Mouse (Mus musculus) thymus, postnatal 25 days (tissue): Measurements from ENCODE around the gene Pgd.
"Not testable (repeated sequence)": the region's sequence is repeated elsewhere in the genome, so short reads cannot be mapped to it uniquely, and the experiment has no call there.

Source experiments
- DNase-seq: peaks from one replicate; pipeline ENCODE4 v3.0.0; 2022

The Pgd gene

DNA sequence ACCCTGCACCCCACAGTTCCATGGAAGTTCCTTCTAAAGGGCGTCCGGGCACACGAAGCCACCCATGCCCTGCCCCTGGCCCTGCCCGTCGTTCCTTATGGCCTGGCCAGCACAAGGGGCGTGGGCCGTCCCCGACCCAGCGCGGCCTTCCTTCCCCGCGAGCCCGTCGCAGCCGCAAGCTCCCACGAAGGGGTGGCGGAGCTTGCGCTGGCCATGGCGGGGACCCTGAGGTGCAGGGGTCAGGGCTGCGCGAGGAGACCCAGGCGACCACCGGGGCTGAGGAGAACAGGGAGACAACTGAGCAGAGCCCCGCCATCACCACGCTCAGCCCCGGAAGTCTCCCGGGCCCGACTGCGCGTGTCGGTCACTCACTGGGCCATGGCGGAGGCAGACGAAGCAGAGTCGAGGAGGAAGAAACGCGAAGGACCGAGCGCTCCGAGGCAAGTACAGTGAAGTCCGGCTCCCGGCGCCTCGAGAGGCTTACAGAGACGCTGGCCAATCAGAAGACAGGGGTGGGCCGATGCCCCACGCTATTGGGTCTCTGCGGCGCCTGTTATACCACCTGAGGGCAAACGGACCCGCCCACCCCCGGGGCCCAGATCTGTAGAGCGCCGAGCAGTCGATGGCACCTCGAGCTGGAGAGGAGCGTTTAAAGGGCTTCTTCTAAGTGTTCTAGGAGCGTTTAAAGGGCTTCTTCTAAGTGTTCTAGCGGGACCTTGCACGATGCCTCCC lies at the start of gene Pgd:
TSS of gene Pgd (minus strand) at position 557 of the 732 bp plus-strand sequence.
- DNase-seq, result peak; percentile 97

DNA sequence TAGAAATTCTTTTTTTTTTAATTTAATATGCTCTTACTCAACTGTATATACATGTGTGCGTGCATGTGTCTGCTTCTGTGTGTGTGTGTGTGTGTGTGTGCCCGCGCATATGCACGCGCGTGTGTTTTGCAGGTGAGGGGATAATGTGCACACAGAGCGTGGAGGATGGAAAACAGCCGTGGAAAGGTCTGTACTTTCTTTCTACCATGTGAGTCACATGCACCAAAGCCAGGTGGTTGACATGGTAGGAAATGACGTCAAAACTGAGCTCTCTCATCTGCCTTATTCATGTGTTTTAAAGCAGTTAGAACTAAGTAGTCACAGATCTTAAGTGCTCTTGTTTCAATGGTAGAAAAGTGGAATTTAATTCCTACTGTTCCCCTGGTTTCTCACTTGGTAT lies 49.4 kb upstream of the Pgd start:
- DNase-seq, result peak; percentile 2

DNA sequence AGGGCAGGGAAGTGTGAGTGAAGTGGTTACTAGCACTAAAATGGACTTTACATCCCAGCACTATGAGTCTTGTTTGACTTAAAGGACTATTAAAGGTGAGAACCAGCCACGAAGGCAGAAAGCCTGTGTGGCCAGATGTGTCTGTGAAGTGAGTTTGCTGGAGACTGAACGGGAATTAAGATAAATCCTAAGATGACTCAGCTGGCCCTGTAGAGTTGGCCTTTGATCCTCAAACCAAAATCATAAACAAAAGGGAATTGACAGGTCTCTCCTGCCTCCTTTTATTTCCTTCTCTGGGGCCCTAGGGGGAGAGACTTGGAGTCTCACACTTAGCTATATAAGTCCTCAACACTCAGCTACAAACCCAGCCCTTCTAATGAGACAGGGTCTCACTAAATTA lies 48.8 kb upstream of the Pgd start:
- no peak for DNase-seq

DNA sequence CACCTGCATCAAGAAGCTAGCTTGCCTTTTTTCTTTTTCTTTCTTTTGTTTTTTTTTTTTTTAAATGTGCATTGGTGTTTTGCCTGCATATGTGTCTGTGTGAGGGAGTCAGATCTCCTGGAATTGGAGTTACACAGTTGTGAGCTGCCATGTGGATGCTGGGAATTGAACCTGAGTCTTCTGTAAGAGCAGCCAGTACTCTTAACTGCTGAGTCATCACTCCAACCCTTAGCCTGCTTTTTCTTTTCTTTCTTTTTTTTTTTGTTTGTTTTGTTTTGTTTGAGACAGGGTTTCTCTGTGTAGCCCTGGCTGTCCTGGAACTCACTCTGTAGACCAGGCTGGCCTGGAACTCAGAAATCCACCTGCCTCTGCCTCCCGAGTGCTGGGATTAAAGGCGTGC lies 47.9 kb upstream of the Pgd start:
- not testable (repeated sequence) for DNase-seq

DNA sequence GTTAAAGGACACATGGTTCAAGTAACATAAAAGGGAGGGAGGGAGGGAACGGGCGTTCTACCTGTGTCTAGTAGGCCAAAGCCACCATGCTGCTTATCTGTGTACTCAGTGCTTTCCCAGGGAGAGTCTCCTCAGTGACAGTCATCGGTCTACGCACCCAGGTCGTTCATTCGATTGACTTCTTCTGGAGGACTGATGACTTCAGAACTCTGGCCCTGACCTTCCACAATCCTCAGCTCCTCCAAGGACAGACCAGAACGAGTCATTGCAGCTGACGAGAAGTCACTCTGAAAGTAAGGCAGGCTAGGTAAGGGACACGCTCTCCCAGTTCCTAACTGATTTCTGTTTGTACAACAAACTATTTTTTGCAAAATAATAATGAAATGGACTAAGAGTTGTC lies 46.9 kb upstream of the Pgd start:
- no peak for DNase-seq

DNA sequence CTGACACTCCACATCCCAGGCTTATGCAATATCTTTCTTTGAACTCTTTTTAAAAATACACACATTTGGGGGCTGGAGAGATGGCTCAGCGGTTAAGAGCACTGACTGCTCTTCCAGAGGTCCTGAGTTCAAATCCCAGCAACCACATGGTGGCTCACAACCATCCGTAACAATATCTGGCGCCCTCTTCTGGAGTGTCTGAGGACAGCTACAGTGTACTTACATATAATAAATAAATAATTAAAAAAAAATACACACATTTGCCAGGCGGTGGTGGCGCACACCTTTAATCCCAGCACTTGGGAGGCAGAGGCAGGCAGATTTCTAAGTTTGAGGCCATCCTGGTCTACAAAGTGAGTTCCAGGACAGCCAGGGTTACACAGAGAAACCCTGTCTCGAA lies 44.9 kb upstream of the Pgd start:
- peak; percentile 7 for DNase-seq

DNA sequence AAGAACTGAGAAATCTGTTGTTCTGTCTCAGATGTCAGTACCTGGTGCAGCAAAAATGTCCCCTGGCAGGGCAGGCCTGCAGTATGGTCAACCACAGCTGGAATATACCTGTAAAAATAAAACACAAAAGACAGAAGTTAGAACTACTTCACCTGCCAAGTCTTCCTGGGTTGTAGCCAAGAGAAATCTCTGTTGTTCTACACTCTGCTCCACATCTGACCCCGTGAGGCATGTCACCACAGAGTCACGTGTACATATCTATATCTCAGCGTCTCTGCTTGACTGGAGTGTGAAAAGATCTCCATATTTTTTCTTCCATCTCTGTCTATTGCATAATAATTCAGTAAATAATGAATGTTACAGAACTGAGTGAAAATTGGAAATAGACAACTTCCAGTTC lies 35.9 kb upstream of the Pgd start:
- no peak for DNase-seq

DNA sequence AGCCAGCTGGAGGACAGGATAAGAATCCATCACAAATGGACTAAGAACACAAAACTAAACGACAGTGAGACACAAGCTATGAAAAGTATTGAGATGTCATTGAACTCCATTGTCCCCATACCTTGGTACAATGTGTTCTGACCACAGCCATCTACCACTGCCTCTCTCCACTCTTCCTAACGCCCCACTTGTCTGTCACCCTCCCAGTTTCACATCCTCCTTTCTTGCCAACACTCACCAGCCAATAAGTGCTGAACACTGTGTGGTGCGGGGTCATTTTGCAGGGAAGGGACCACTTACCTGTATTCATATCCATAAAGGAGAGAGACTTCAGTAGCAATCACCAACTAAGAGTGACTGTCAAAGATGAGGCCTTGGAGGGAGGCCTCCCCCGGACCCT lies 34.5 kb upstream of the Pgd start:
- DNase-seq, result no peak

DNA sequence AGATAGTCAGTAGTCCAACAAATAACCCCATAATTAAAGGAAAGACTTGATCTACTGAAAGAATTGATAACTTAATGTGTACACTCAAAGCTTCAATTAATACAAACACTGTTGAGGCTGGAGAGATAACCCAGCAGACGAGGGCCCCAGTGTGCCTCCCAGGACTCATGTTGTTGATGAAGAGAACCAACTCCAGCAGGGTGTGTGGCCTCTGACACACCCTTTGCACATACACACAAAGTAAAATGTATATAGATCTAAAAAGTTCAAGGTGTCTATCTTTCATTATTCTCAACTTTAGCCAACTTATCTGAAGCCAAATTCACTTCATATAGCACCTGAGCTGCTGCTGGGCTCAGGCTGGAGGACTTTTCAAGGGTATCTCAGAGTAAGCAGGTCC lies 30.6 kb upstream of the Pgd start:
- DNase-seq, result no peak

DNA sequence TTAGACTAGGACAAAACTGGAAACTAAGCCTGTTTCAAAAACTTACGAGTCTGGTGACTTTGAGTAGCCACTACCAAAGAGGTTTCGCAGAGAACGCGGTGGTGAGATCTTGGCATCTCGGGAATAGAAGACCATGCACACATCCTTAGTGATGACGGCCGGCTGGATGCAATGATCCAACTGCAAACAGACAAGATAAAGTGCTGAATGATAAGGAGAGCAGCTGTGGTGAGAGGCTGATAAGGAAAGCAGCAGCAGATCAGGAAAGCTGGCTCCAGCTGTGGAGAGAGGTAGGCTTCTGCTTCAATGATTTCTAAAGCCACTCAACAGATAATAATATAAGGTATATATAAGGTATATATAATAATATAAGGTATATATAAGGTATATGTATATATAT lies 24.5 kb upstream of the Pgd start:
- DNase-seq, result no peak

DNA sequence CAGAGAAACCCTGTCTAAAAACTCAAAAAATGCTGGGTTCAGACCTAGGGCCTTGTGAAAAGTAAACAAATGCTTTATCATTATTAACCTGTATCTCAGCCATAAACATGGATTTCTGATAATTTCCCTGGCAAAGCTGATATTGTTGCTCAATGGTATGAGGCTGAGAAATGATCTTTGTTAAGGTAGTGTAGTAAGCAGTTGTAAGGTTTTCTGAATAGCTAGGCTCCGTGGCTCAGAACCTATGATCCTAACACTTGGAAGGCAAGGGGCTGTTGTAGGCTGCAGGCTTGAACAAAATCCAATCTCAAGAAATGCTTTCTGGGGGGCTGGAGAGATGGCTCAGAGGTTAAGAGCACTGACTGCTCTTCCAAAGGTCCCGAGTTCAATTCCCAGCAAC lies 22.0 kb upstream of the Pgd start:
- DNase-seq, result no peak

DNA sequence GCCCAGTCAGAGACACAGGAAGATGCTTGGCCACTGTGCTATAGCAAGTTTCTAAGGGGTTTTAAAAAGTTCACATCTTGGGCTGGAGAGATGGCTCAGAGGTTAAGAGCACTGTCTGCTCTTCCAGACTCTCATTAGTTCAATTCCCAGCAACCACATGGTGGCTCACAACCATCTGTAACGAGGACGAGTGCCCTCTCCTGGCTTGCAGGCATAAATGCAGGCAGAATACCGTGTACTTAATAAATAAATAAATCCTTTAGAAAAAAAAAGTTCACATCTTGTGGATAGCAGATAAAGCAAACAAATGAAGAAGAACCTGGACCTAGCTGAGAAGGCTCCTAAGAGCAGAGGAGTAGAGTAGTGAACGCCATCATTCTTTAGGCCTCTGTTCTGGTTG lies 16.2 kb upstream of the Pgd start:
- DNase-seq, result peak; percentile 22

DNA sequence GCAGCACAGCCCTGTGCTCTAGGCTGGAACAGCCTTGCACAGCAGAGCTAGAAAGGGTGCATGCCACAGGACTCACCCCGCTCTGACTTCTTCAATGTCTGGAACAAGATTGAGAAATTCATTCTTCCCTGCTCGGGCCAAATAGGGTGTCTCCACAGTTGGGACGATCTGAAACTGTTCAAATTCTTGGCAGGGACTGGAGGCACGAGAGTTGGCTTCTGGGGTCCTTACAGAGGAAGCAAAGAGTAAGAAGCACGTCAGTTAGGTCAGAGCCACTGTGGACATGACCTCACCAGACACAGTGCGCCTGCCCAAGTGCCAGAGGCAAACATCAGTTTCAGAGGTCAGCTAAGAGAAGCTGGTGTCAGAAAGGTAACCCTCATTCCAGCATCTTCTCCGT lies 15.6 kb upstream of the Pgd start:
- no peak for DNase-seq

DNA sequence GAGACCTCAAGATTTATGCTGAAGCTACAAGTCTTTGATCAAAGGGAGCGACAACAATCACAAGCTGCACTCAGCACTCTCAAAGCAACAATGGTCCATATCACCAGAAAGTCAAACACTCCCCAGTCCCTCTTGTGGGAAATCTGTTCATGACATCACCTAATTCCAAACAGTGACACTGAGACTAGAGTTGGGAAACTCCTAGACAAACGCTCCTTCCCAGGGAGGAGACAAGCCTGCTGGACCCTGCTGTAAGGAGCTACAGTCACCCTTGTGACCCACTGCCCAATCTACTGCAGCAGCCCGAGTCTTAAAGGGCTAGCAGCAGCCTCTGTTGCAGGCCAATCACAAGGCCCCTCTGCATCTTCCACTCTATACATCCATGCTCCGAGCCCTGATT lies 13.0 kb upstream of the Pgd start:
- DNase-seq, result no peak

DNA sequence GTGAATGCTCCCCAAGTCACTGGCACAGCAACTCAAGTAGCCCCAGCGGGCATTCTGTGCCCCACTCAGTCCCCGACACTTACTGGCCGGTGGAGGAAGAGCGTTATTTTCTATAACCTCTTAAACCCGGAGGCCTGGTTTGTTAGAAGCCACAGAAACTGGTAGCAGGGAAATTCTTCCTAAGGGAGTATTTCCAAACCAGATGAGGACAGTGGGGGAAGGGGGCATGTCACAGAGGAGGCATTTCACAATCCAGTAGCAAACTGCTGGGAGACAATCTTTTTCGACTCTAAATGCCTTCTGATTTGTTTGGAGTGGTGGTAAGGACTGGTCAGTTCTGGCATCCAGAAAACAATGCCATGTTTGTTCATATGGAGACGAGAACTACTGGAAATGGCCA lies 12.6 kb upstream of the Pgd start:
- DNase-seq, result no peak

DNA sequence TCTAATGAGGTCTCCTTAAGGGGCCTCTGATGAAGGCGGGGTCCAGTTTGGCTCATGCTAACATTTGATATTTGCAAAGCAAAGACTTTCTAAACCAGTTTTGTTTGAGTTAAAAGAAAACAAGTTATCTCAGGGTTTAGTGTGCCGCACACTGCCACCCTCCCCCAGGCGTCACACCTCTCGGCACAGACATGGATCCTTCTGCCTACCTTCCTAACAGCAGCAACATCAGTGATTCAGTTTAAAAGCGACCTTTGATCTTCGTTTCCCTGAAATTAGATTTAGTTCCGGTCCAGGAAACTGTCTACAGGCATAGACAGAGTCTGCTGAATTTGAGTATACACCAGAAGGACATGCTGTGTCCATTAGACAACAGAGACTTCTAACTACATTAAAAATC lies 11.8 kb upstream of the Pgd start:
- DNase-seq, result no peak

DNA sequence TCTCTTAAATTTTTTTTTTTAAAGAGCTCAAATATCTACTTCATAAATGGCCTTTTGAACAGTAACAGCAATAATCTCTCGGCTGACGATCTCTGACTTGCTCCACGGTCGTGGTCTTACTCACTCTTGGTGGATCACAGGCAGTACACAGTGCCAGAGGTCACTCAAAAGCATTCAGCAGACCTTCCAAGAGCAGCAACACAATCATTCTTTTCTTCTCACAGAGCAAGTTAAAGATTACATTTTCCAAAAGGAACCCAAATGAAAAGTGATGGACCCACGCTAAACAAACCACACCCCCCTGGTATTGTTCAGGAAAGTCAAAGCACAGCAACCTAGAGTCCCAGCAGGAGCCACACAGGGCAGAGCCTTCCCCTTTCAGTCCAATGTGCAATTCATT lies 10.5 kb upstream of the Pgd start:
- no peak for DNase-seq

DNA sequence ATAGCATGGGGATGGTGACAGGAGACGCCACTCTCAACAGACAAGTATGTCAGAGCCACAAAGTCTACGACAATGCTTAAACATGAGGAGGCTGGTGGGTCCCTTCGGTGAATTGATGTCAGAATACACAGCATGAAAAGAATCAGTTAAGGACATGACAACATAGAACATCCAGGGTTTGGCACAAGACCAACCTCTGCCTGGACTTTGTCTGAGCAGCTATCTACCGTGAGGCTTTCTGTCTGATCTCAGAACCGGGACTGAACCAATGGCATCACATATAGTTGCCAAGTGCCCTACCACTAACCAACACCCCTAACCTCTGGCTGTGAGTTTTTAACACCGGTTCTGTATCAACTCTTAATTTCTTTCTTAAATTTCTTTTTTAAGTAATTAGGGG lies 10.1 kb upstream of the Pgd start:
- DNase-seq, result no peak

DNA sequence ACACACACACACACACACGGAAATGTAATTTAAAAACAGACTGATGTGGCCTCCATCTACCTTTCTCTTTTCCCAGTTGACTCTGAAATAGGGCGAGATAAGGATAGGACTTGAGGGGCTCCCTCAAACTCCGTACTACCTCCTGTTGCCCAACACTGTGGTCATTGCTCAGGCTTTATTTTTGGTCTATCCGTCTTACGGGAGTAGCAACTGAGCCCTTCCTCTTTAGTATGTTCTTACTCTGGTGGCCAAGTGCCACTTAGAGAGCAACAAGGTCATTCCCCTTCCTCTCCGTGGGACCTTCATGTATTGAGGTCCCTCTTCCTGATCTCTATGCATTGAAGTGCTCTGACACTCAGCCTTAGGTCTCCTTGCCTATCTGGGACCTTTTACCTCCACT lies 7.1 kb upstream of the Pgd start:
- DNase-seq, result no peak

DNA sequence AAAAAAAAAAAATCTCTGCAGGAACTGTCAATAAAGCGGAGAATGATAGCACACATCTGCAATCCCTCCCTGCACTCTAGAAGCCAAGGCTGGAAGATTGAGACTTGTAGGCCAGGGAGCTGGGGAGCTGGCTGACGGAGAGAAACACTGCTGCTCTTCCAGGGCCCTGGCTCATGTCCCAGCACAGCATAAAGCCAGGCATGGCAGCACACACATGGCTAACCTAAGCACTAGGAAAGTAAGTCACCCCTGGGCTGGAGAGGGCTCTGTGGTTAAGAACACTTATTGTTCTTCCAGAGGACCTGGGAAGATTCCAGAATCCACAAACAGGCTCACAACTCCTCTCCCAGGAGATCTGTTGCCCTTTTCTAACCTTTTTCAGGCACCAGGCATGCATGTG lies 6.1 kb upstream of the Pgd start:
- no peak for DNase-seq

DNA sequence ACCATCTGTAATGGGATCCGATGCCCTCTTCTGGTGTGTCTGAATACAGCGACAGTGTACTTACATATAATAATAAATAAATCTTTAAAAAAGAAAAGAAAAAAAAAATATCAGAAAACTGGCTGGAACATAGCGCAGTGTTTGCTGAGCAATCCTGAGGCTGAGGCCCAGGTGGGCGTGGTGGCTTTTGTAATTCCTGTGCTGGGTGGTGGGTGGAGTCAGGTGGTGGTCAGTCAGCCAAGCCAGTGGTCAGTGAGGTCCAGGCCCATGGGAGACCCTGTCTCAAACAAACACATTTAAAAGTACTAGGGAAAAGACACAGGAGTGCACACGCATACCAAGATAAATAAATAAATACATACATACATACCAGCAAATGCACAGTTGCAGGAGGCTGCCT lies 5.5 kb upstream of the Pgd start:
- no peak for DNase-seq

DNA sequence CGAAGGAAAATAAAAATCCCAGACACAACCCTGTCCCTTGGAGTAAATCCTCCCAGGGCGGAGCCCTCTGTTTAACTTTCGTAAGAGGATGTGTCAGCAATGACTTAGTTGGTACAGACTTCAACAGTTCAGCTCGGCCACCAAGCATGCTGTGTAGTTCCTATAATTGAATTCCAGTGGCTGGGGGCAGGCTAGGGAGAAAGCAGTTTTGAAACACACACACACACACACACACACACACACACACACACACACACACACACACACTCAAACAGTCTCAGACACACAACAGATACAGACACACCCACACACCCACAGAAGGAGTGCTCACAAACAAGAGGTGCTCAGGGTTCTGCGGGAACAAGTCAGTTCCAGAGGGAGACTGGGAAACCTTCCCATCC lies 5.0 kb upstream of the Pgd start:
- DNase-seq, result no peak

DNA sequence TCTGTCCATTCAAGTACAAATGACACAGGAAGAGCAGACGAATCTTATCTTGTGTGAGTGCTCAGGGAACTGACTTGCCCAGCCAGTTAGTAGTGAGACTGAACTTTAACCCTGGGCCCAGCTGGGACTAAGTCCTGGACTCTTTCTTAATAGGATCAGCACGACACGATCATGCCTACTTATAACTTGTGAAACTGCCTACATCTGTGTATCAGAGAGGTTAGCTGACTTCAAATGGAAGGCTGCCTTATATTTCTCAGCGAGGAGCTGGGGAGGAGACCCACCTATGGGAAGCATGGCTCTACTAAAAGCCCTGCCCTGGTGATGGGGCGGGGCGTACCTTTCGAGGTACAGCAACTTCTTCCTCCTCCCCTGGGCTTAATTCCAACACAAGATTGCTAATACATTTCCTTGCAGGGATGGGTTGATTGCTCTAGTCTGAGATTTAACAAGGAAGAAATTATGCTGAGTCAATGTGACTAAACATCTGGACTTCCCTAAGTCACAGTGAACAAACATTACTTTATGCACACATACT lies 3.9 kb upstream of the Pgd start:
- DNase-seq, result no peak

DNA sequence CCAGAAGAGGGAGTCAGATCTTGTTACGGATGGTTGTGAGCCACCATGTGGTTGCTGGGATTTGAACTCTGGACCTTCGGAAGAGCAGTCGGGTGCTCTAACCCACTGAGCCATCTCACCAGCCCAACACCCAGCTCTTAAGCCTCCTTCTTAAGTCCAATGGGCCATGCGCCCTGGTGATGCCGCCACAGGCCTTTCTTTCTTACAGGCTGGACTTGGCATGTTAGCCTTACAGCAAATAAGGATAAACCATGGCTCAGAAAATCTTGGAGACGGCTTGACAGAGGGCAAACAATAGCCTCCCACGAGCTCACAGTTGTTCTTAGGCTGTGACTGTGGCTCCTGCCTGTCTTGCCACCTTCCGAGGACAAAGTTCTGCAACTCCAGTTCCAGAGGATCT lies 3.4 kb upstream of the Pgd start:
- DNase-seq, result not testable (repeated sequence)

DNA sequence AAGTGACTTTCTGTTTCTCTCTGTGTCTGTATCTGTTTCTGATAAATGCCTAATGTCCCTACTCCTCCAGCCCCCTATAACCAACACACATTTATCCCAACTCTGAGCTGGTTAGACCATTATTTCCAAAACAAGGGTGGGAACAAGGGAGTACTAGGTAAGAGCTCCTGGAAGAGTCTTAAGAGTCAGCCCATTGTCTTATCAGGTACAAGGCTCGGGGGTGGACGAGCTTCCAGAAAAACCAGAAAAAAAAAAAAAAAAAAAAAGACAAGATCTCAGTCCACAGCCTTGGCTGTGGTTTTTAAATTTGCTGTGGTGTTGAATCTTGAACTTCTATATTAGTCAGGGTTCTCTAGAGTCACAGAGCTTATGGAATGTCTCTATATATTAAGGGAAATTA lies 1.4 kb upstream of the Pgd start:
- no peak for DNase-seq
